Mouse (Mus musculus) liver, embryonic 13.5 days (tissue): Measurements from ENCODE around the gene Hoxd9. TPM values are rescaled to one million over a fixed set of nuclear protein-coding genes. Genes with fewer than 3 reads are reported as not detected.

Source experiments
- ATAC-seq: fragments of 200-750 bp; cut with Nextera tagmentation; 2 replicates; pipeline ENCODE4 v1.8.0; 2017; ENCODE audit warnings: low read depth, mild to moderate bottlenecking, moderate number of reproducible peaks, moderate library complexity
- DNase-seq: peaks from one replicate; pipeline ENCODE4 v3.0.0; 2022
- H3K27ac ChIP-seq: fragments of 300-500 bp; sonication (generic); 2 replicates; pipeline ENCODE4 v1.5.1; 2015; ENCODE audit warnings: moderate library complexity, mild to moderate bottlenecking, inconsistent platforms
- H3K27me3 ChIP-seq: fragments of 300-500 bp; sonication (generic); 2 replicates; pipeline ENCODE4 v1.6.1; 2015; ENCODE audit warnings: mild to moderate bottlenecking, inconsistent platforms
- H3K36me3 ChIP-seq: fragments of 300-500 bp; sonication (generic); 2 replicates; pipeline ENCODE4 v1.6.1; 2015; ENCODE audit warnings: mild to moderate bottlenecking, inconsistent platforms
- H3K4me1 ChIP-seq: fragments of 300-500 bp; sonication (generic); replicated peaks from 2 replicates; pipeline ENCODE4 v1.6.1; 2015; ENCODE audit warnings: inconsistent platforms
- H3K4me2 ChIP-seq: fragments of 300-500 bp; sonication (generic); 2 replicates; pipeline ENCODE4 v1.6.1; 2015; ENCODE audit warnings: inconsistent platforms, mild to moderate bottlenecking, moderate library complexity
- H3K4me3 ChIP-seq: fragments of 300-500 bp; sonication (generic); replicated peaks from 2 replicates; pipeline ENCODE4 v1.5.1; 2015; ENCODE audit warnings: mild to moderate bottlenecking, inconsistent platforms
- H3K9ac ChIP-seq: fragments of 300-500 bp; sonication (generic); 2 replicates; pipeline ENCODE4 v1.6.1; 2015; ENCODE audit warnings: mild to moderate bottlenecking, inconsistent platforms
- H3K9me3 ChIP-seq: fragments of 300-500 bp; sonication (generic); replicated peaks from 2 replicates; pipeline ENCODE4 v1.6.1; 2016; ENCODE audit warnings: inconsistent platforms
- WGBS: fragments of 180-500 bp; shearing (Covaris S2); methylation state at CpG from one replicate; pipeline ENCODE4 v1.1.7; 2015; ENCODE audit not compliant: insufficient replicate concordance; 5-methylcytosine and 5-hydroxymethylcytosine counted together
- polyA plus RNA-seq: library from polyadenylated mRNA; unstranded; fragments of >200 nt; fragmentation: Nextera tagmentation; extraction: Ambion mirVana; gene quantifications from 2 replicates; pipeline ENCODE4 v1.2.1, GENCODE M21; 2015

Gene Hoxd9
- polyA plus RNA-seq, 1 experiment from 2014 or later: not detected

- peaks cover 99% of the 10 kb centered on the region for H3K27me3 ChIP-seq
- H3K4me2 ChIP-seq: no peak overlapping the region
- no peaks in the 10 kb centered on the region for H3K36me3 ChIP-seq
- no peak overlapping the region for H3K27ac ChIP-seq
- H3K9ac ChIP-seq: no peak overlapping the region
- H3K4me1 ChIP-seq: peaks cover 7% of the 10 kb centered on the region; the same call in 1 of the 2 replicates
- H3K4me3 ChIP-seq: no peak overlapping the region
- DNase-seq (no peak), ATAC-seq (no peak)
- 3% methylated on average over 14 of the region's 14 CpGs for WGBS
- H3K9me3 ChIP-seq: no peaks in the 10 kb centered on the region
Measured at GRCm38 (mm10) chr2:74669650-74670235, 27.8 kb upstream of the Hoxd9 start.

GRCm38 (mm10) chr2:74670632-74671188 is 26.8 kb upstream of the Hoxd9 start:
- DNase-seq (no peak), ATAC-seq (no peak)
- Histone ChIP-seq H3K36me3 (no peaks in the 10 kb centered on the region), H3K27ac (no peak overlapping the region), H3K27me3 (peaks cover 100% of the 10 kb centered on the region), H3K4me2 (no peak overlapping the region), H3K4me3 (no peak overlapping the region), H3K9me3 (no peaks in the 10 kb centered on the region), H3K9ac (no peak overlapping the region), H3K4me1 (peaks cover 7% of the 10 kb centered on the region; the same call in 1 of the 2 replicates)
- WGBS: 1% methylated on average over 3 of the region's 3 CpGs

DNA sequence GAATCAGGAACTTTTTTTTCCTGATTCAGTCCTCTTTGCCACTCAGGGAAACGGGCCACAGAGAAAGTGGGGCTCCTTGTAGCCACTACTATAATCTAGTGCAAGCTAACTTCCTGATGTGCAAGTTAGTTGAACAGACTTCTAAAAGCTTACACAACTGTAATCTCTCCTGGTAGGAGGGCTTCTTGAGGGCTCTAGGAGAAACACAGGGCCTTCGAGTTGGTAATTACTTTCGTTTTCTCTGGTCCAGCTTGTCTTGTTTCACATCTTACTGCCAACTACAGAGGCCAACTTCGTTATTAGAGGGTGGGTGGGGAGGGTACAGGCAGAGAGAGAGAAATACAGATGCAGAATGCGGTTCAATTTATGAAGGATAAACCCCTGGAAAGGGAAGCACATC is 25.7 kb upstream of the Hoxd9 start:
- no peaks in the 10 kb centered on the region for H3K36me3 ChIP-seq
- DNase-seq: no peak
- ATAC-seq: no peak
- WGBS: 4% methylated on average over 5 of the region's 5 CpGs
- no peak overlapping the region for H3K27ac ChIP-seq
- H3K4me3 ChIP-seq: no peak overlapping the region
- H3K4me2 ChIP-seq: 0 out of 2 replicates have a peak overlapping the region, but pooled peaks have one; percentile 8
- H3K9me3 ChIP-seq: no peaks in the 10 kb centered on the region
- H3K9ac ChIP-seq: no peak overlapping the region
- peaks cover 100% of the 10 kb centered on the region for H3K27me3 ChIP-seq
- H3K4me1 ChIP-seq: peaks cover 7% of the 10 kb centered on the region; the same call in 1 of the 2 replicates

DNA sequence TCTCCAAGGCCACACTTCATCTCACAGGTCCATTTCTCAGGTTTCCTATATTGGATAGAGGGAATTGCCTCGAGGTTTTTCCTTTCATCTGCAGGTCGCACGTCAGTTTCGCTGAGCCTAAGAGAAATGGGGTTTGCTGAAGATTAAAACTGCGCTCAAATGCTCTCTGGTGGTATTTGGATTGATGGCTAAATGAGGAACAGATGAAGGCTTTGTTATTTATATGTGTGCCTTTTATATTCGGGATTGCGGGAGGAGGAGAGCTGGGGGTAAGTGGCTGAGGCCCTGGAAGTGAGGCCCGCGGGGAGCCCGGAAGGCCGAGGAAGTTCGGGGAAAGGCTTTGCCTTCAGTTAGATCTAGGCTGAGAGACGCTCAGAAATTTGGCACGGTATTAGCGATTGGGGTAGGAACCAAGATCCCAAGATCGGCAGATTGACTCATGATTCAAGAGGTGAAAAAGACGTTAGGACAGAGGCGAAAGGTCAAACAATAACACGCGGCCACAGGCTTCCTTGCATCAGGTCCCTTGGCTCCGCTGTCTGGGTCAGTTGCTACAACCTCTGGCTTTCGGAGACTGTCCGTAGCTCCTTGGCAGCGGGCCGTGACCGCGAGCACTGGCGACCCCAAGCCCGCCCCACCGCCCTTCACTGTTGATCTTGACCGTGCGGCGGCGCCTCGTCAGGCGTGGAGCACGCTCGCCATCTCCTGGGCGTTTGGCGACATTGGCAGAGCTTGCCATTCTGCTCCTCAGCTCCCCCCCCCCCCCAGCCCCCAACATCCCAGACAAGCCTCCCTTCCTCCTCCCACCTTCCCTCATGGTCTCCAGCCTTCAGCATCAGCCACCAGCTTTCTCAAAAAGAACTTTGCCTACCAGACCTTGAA is 24.8 kb upstream of the Hoxd9 start:
- Histone ChIP-seq H3K4me3 (peak overlapping the region; percentile 37), H3K4me2 (peak overlapping the region; percentile 55), H3K27ac (no peak overlapping the region), H3K9ac (no peak overlapping the region), H3K9me3 (no peaks in the 10 kb centered on the region), H3K27me3 (peaks cover 100% of the 10 kb centered on the region), H3K36me3 (no peaks in the 10 kb centered on the region), H3K4me1 (peaks cover 6% of the 10 kb centered on the region; the same call in 1 of the 2 replicates)
- 1% methylated on average over 40 of the region's 40 CpGs for WGBS
- ATAC-seq: no peak
- no peak for DNase-seq

DNA sequence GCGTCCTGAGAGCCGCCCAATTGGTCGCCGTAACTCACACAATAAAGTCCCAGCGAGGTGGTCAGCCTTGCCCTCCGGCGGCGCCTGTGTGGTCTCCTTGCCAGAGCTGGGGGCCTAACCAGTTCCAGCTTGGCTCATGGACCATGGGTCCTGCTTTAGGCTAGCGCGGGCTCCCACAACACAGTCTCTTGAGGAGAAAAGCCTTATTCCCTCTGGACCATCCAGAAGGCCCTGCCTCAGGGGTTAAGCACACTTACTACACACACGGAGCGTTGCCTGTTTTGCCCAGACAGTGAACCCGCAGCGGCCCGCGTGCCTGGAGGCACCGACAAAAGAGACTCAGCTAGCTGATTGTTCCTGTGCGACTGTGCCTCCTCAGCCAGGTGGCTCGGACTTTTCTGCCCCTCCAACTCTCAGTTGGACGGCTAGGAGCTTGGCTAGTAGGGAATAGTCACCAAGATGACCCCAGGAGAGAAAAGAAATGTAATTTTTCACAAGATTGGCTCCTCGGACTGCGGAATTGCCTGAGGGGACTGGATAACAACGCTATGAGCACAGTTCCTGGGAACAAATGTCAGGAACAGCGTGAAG is 23.6 kb upstream of the Hoxd9 start:
- no peak overlapping the region for H3K27ac ChIP-seq
- H3K27me3 ChIP-seq: peaks cover 100% of the 10 kb centered on the region
- 2% methylated on average over 24 of the region's 24 CpGs for WGBS
- H3K9me3 ChIP-seq: no peaks in the 10 kb centered on the region
- no peak for ATAC-seq
- no peak overlapping the region for H3K4me3 ChIP-seq
- H3K36me3 ChIP-seq: no peaks in the 10 kb centered on the region
- H3K9ac ChIP-seq: no peak overlapping the region
- H3K4me1 ChIP-seq: no peaks in the 10 kb centered on the region; the same call in 1 of the 2 replicates
- no peak overlapping the region for H3K4me2 ChIP-seq
- DNase-seq: no peak

DNA sequence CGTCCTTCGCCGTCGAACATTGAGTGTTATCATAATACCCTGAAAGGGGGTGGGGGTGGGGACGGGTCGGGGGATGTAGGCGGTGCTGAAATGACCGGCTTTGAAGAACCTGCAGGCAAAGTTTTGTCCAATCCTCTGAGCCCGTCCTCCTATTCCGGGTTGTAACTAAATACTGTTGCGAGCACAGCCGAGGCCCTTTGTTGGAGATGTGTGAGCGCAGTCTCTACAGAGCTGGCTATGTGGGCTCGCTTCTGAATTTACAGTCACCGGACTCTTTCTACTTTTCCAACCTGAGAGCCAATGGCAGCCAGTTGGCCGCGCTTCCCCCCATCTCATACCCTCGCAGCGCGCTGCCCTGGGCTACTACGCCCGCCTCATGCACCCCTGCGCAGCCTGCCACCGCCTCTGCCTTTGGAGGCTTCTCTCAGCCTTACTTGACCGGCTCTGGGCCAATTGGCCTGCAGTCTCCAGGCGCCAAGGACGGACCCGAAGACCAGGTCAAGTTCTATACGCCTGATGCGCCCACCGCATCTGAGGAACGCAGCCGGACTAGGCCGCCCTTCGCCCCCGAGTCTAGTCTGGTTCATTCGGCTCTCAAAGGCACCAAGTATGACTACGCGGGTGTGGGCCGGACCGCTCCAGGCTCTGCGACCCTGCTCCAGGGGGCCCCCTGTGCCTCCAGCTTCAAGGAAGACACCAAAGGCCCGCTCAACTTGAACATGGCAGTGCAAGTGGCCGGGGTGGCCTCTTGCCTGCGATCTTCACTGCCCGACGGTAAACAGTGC is 22.5 kb upstream of the Hoxd9 start, which contains the start of gene Hoxd12:
TSS of gene Hoxd12 (plus strand) at position 133 of the 785 bp plus-strand sequence.
- Histone ChIP-seq H3K4me2 (no peak within 1 kb of the TSS), H3K27me3 (peaks cover 100% of the 10 kb centered on the region), H3K9me3 (no peaks in the 10 kb centered on the region), H3K27ac (no peak within 1 kb of the TSS), H3K9ac (no peak within 1 kb of the TSS), H3K4me1 (peaks cover 3% of the 10 kb centered on the region; the same call in 1 of the 2 replicates), H3K36me3 (no peaks in the 10 kb centered on the region), H3K4me3 (no peak within 1 kb of the TSS)
- ATAC-seq: no peak
- 5% methylated on average over 47 of the region's 47 CpGs for WGBS
- DNase-seq: no peak

DNA sequence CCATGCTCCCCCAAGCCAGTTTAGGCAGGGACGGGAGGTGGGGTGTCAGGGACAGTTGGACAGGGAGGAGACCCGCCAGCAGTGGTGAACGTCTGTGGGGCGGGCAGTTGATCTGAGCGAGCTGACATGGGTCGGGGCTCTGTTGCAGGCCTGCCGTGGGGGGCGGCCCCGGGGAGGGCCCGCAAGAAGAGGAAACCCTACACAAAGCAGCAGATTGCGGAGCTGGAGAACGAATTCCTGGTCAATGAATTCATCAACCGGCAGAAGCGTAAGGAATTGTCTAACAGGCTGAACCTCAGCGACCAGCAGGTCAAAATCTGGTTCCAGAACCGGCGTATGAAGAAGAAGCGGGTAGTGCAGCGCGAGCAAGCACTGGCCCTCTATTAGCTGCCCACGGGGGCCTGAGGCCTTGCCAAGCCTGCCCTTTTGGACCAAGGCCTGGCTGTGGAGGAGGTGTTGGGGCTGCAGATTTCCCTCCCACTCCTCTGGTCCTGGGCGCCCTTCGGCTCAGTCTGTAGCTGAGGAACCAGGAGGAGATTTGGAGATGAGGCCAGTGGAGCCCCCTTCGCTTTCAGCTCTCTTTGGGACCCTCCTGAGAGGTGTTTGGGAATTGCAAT is 21.8 kb upstream of the Hoxd9 start:
- H3K9me3 ChIP-seq: no peaks in the 10 kb centered on the region
- H3K4me3 ChIP-seq: no peak overlapping the region
- peaks cover 100% of the 10 kb centered on the region for H3K27me3 ChIP-seq
- 7% methylated on average over 24 of the region's 24 CpGs for WGBS
- H3K9ac ChIP-seq: no peak overlapping the region
- peaks cover 3% of the 10 kb centered on the region; the same call in 1 of the 2 replicates for H3K4me1 ChIP-seq
- ATAC-seq (no peak), DNase-seq (no peak)
- H3K27ac ChIP-seq: no peak overlapping the region
- H3K36me3 ChIP-seq: no peaks in the 10 kb centered on the region
- H3K4me2 ChIP-seq: no peak overlapping the region

- WGBS: 2% methylated on average over 9 of the region's 9 CpGs
- DNase-seq (no peak), ATAC-seq (no peak)
- no peak overlapping the region for H3K4me3 ChIP-seq
- no peak overlapping the region for H3K27ac ChIP-seq
- no peaks in the 10 kb centered on the region for H3K36me3 ChIP-seq
- H3K9ac ChIP-seq: no peak overlapping the region
- H3K9me3 ChIP-seq: no peaks in the 10 kb centered on the region
- no peak overlapping the region for H3K4me2 ChIP-seq
- H3K4me1 ChIP-seq: peaks cover 3% of the 10 kb centered on the region; the same call in 1 of the 2 replicates
- H3K27me3 ChIP-seq: peaks cover 100% of the 10 kb centered on the region
Measured at GRCm38 (mm10) chr2:74676376-74677052, 21.0 kb upstream of the Hoxd9 start.

DNA sequence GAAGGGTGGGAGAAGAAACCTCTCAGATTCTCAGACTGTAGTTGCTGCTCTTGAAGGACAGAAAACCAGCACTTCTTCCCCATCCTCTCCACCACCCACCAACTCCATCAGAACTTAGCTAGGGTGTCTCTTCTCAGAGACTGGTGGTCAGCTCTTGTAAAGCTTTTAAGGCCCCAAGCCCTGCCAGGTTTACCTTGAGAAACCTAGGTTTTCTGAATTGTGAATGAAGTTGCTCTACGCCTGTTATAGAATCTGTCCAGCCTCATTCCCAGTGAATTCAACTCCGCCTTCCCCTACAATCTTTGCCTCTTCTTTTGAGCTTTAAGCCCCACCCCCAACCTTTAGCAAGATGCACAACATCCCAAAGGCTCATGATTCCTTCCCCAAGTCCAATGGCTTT is 20.4 kb upstream of the Hoxd9 start:
- WGBS: 16% methylated on average over 2 of the region's 2 CpGs
- H3K9me3 ChIP-seq: no peaks in the 10 kb centered on the region

More for the DNA sequence above, 20.4 kb upstream of the Hoxd9 start:
- no peak overlapping the region for H3K4me2 ChIP-seq
- H3K4me3 ChIP-seq: no peak overlapping the region
- peaks cover 5% of the 10 kb centered on the region; the same call in 1 of the 2 replicates for H3K4me1 ChIP-seq
- H3K36me3 ChIP-seq: no peaks in the 10 kb centered on the region
- no peak overlapping the region for H3K27ac ChIP-seq
- ATAC-seq (no peak), DNase-seq (no peak)
- H3K27me3 ChIP-seq: peaks cover 100% of the 10 kb centered on the region
- H3K9ac ChIP-seq: no peak overlapping the region
